Mouse (Mus musculus): Measurements from ENCODE around the gene Thsd7b. TPM values are rescaled to one million over a fixed set of nuclear protein-coding genes. Genes with fewer than 3 reads are reported as not detected.
"Not testable (repeated sequence)": the region's sequence is repeated elsewhere in the genome, so short reads cannot be mapped to it uniquely, and the experiment has no call there.

The Thsd7b gene
- total RNA-seq, 2 experiments from 2014 or later, result 10.3 to 12.2 TPM

DNA sequence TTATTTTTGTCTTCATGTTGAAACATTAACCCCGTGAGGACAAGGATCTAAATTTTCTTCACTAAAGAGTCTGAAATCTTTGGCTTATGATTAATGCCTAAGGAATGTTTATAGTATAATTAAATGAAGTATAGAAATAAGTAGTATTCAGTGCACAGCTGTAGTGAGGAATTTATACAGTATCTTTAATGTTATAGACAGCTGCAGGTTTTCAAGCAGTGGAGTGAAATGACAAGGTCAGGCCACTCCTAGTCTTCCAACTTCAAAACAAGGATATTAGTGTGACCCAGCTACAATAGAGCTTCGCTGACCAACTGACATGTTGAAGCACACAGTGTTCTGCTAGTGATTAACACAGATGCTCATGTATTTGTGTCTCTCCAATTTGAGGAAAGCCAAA, 949.8 kb downstream of the Thsd7b start:
- DNase-seq (ENCODE audit: low spot score in 2 of 2), result no peak
- intact Hi-C loops (cut with DNase I), result no loop called here

DNA sequence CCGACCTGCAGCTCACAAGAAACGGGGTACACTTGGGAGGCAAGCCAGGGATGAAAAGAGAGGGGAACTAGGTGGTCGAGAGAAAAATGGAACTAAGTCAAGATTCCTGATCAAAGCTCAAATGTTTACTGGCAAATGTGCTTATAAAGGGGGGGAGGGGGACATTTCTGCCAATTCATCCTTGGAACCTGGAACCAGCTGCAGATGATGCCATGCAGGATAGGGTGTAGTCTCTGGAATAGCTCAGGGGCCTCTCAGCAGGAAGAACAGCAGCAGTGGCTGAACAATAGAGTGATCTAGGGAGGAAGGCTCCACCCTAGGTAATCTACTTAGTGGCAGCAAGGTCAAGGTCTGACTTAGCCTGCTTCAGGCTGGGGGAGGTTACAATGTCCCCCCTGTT, 972.5 kb downstream of the Thsd7b start:
- DNase-seq (ENCODE audit: low spot score in 2 of 2), result no peak

DNA sequence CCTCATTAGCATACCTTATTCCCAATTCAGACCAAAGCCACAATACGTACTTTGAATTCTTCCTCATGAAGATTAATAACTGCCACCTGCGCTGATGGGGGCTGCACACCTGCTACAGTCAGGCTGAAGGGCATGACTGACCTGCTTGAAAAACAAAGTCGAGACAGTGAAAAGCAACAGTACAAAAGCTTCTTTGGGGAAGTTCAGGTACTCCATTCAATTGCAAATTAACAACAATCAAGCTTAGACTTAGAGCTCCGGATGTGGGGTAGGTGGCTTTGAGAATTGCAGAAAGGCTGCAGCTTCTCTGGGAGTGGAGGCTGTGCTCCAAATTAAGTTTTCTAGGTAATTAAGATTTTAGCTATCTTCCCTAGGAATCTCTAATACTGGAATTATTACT, 973.2 kb downstream of the Thsd7b start:
- intact Hi-C loops (cut with DNase I); DNase-seq (ENCODE audit: low spot score in 2 of 2): not testable (repeated sequence)

More for the DNA sequence above, 972.5 kb downstream of the Thsd7b start:
- intact Hi-C loops (cut with DNase I), result no loop called here

DNA sequence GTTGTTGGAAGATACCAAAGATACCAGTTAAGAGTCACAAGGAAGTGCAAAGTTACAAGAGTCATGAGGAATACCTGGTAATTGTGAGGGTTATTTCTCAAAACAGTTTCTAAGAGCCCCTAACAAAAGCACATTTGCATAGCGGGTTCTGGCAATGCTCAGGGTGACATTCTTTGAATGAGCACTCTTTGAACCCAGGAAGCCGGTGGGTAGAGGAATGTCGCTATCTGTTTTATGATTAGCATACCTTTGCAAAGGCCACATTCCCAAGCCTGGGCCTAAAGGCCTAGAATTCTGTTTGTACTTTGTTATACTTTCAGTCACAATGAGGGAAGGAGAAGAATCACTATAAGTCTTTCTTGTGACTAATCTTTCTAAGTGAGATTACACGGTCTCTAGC, 973.8 kb downstream of the Thsd7b start:
- DNase-seq (ENCODE audit: low spot score in 2 of 2); intact Hi-C loops (cut with DNase I): not testable (repeated sequence)

DNA sequence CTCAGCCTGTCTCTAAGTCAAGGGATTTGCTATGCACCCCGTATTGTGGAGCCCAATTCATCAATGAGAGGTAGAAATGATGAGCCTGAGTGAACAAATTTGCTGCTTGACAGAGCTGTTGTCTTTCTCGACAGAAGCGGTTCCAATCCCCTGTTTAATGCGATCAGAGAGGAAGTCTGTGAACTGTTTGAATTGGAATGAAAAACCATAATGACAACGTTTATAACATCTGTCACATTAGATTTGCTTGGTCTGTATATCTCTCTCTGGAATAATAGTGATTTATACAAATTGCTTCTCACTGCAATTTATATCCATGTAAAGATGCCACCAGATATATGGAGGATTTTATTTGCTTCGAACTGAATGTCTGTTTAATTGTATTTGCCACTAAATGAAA, 988.9 kb downstream of the Thsd7b start:
- intact Hi-C loops (cut with DNase I), result no loop called here
- DNase-seq (ENCODE audit: low spot score in 2 of 2), result no peak

Data from left cerebral cortex, postnatal 14 days (tissue).